Mouse (Mus musculus) heart, embryonic 10.5 days (tissue): ENCODE measurements around the gene Fabp1. TPM values are rescaled to one million over a fixed set of nuclear protein-coding genes. Genes with fewer than 3 reads are reported as not detected.

Source experiments
- DNase-seq: peaks from one replicate; pipeline ENCODE4 v3.0.0-alpha.2; 2017; ENCODE audit warnings: low spot score
- H3K27ac ChIP-seq: fragments of 300-500 bp; sonication (generic); 2 replicates; pipeline ENCODE4 v1.5.1; 2016; ENCODE audit warnings: mild to moderate bottlenecking
- H3K27me3 ChIP-seq: fragments of 300-500 bp; sonication (generic); 2 replicates; pipeline ENCODE4 v1.6.1; 2016; ENCODE audit warnings: mild to moderate bottlenecking; ENCODE audit not compliant: poor library complexity, insufficient read depth, severe bottlenecking
- H3K36me3 ChIP-seq: fragments of 300-500 bp; sonication (generic); 2 replicates; pipeline ENCODE4 v1.6.1; 2016; ENCODE audit warnings: mild to moderate bottlenecking, moderate library complexity
- H3K4me1 ChIP-seq: fragments of 300-500 bp; sonication (generic); 2 replicates; pipeline ENCODE4 v1.6.1; 2016; ENCODE audit warnings: mild to moderate bottlenecking
- H3K4me3 ChIP-seq: fragments of 300-500 bp; sonication (generic); 2 replicates; pipeline ENCODE4 v1.5.1; 2016; ENCODE audit warnings: mild to moderate bottlenecking, moderate library complexity
- H3K9me3 ChIP-seq: fragments of 300-500 bp; sonication (generic); 2 replicates; pipeline ENCODE4 v1.6.1; 2016; ENCODE audit warnings: mild to moderate bottlenecking, moderate library complexity
- WGBS: fragments of 180-500 bp; shearing (Covaris S2); methylation state at CpG from one replicate; pipeline ENCODE4 v1.1.7; 2016; 5-methylcytosine and 5-hydroxymethylcytosine counted together
- polyA plus RNA-seq: library from polyadenylated mRNA; unstranded; fragments of >200 nt; fragmentation: Nextera tagmentation; extraction: Ambion mirVana; gene quantifications from 2 replicates; pipeline ENCODE4 v1.2.1, GENCODE M21; 2016

Gene Fabp1
- polyA plus RNA-seq, 1 experiment from 2014 or later: 1.9 TPM

- H3K9me3 ChIP-seq: no peaks in the 10 kb centered on the region
- H3K4me1 ChIP-seq: 0 out of 2 replicates have a peak, but pooled peaks cover 5% of the 10 kb centered on the region
- H3K27ac ChIP-seq: no peak overlapping the region
- H3K27me3 ChIP-seq: no peaks in the 10 kb centered on the region
- no peak for DNase-seq
- whole genome bisulfite sequencing: 84% methylated on average over 2 of the region's 2 CpGs
- H3K36me3 ChIP-seq: no peaks in the 10 kb centered on the region
- H3K4me3 ChIP-seq: no peak overlapping the region
Observed at GRCm38 (mm10) chr6:71190501-71190900, 9.1 kb upstream of the Fabp1 start.

- Histone ChIP-seq H3K4me1 (peaks cover 16% of the 10 kb centered on the region), H3K36me3 (no peaks in the 10 kb centered on the region), H3K4me3 (no peak overlapping the region), H3K27ac (no peak overlapping the region), H3K27me3 (no peaks in the 10 kb centered on the region), H3K9me3 (no peaks in the 10 kb centered on the region)
- no peak for DNase-seq
- 78% methylated on average over 6 of the region's 6 CpGs for WGBS
Observed at GRCm38 (mm10) chr6:71193151-71193740, 6.4 kb upstream of the Fabp1 start.

- Histone ChIP-seq H3K9me3 (no peaks in the 10 kb centered on the region), H3K4me1 (peaks cover 15% of the 10 kb centered on the region), H3K27ac (no peak overlapping the region), H3K27me3 (no peaks in the 10 kb centered on the region), H3K4me3 (no peak overlapping the region), H3K36me3 (no peaks in the 10 kb centered on the region)
- no peak for DNase-seq
Observed at GRCm38 (mm10) chr6:71196107-71196506, 3.5 kb upstream of the Fabp1 start.

GRCm38 (mm10) chr6:71197636-71198535 is 1.7 kb upstream of the Fabp1 start:
- peaks cover 21% of the 10 kb centered on the region for H3K4me1 ChIP-seq
- no peak for DNase-seq
- H3K27me3 ChIP-seq: no peaks in the 10 kb centered on the region
- H3K27ac ChIP-seq: peak overlapping the region; percentile 49; the same call in 1 of the 2 replicates
- no peaks in the 10 kb centered on the region for H3K36me3 ChIP-seq
- 47% methylated on average over 13 of the region's 13 CpGs for WGBS
- no peak overlapping the region for H3K4me3 ChIP-seq
- no peaks in the 10 kb centered on the region for H3K9me3 ChIP-seq

- H3K4me1 ChIP-seq: peaks cover 27% of the 10 kb centered on the region
- WGBS: 57% methylated on average over 5 of the region's 5 CpGs
- no peak overlapping the region for H3K4me3 ChIP-seq
- no peaks in the 10 kb centered on the region for H3K36me3 ChIP-seq
- H3K27me3 ChIP-seq: no peaks in the 10 kb centered on the region
- no peak overlapping the region for H3K27ac ChIP-seq
- no peaks in the 10 kb centered on the region for H3K9me3 ChIP-seq
- no peak for DNase-seq
Observed at GRCm38 (mm10) chr6:71201925-71202324, 2.3 kb downstream of the Fabp1 start.

- no peak for DNase-seq
- WGBS: 68% methylated on average over 5 of the region's 5 CpGs
- Histone ChIP-seq H3K36me3 (no peaks in the 10 kb centered on the region), H3K27ac (no peak overlapping the region), H3K4me3 (no peak overlapping the region), H3K4me1 (peaks cover 12% of the 10 kb centered on the region), H3K9me3 (no peaks in the 10 kb centered on the region), H3K27me3 (no peaks in the 10 kb centered on the region)
Observed at GRCm38 (mm10) chr6:71203674-71204073, 4.0 kb downstream of the Fabp1 start.

- Histone ChIP-seq H3K9me3 (no peaks in the 10 kb centered on the region), H3K4me3 (no peak overlapping the region), H3K27ac (no peak overlapping the region), H3K36me3 (no peaks in the 10 kb centered on the region), H3K4me1 (peaks cover 12% of the 10 kb centered on the region), H3K27me3 (no peaks in the 10 kb centered on the region)
- no peak for DNase-seq
- WGBS: 90% methylated on average over 8 of the region's 8 CpGs
Observed at GRCm38 (mm10) chr6:71204166-71204565, 4.5 kb downstream of the Fabp1 start.

- no peaks in the 10 kb centered on the region for H3K9me3 ChIP-seq
- H3K27ac ChIP-seq: no peak overlapping the region
- peaks cover 1% of the 10 kb centered on the region; the same call in 1 of the 2 replicates for H3K4me1 ChIP-seq
- peaks cover 14% of the 10 kb centered on the region for H3K36me3 ChIP-seq
- no peak overlapping the region for H3K4me3 ChIP-seq
- 87% methylated on average over 2 of the region's 2 CpGs for WGBS
- DNase-seq: no peak
- no peaks in the 10 kb centered on the region for H3K27me3 ChIP-seq
Observed at GRCm38 (mm10) chr6:71208691-71209090, 9.1 kb downstream of the Fabp1 start.

GRCm38 (mm10) chr6:71211917-71212316 is 12.3 kb downstream of the Fabp1 start:
- H3K27ac ChIP-seq: no peak overlapping the region
- no peaks in the 10 kb centered on the region for H3K9me3 ChIP-seq
- no peaks in the 10 kb centered on the region for H3K27me3 ChIP-seq
- H3K4me3 ChIP-seq: no peak overlapping the region
- peaks cover 46% of the 10 kb centered on the region for H3K36me3 ChIP-seq
- WGBS: 37% methylated on average over 7 of the region's 7 CpGs
- peak; percentile 65 for DNase-seq
- H3K4me1 ChIP-seq: no peaks in the 10 kb centered on the region

- Histone ChIP-seq H3K27ac (no peak overlapping the region), H3K4me3 (no peak overlapping the region), H3K4me1 (no peaks in the 10 kb centered on the region), H3K27me3 (no peaks in the 10 kb centered on the region), H3K36me3 (peaks cover 51% of the 10 kb centered on the region), H3K9me3 (no peaks in the 10 kb centered on the region)
- 92% methylated on average over 3 of the region's 3 CpGs for WGBS
- peak; percentile 56 for DNase-seq
Observed at GRCm38 (mm10) chr6:71212471-71212870, 12.8 kb downstream of the Fabp1 start.

GRCm38 (mm10) chr6:71221501-71221900 is 21.9 kb downstream of the Fabp1 start:
- DNase-seq: peak; percentile 57
- peaks cover 12% of the 10 kb centered on the region for H3K4me1 ChIP-seq
- no peak overlapping the region for H3K27ac ChIP-seq
- no peak overlapping the region for H3K4me3 ChIP-seq
- H3K36me3 ChIP-seq: peaks cover 65% of the 10 kb centered on the region
- H3K9me3 ChIP-seq: no peaks in the 10 kb centered on the region
- WGBS: 84% methylated on average over 4 of the region's 4 CpGs
- no peaks in the 10 kb centered on the region for H3K27me3 ChIP-seq

GRCm38 (mm10) chr6:71224184-71224943 is 24.7 kb downstream of the Fabp1 start:
- Histone ChIP-seq H3K4me1 (peaks cover 31% of the 10 kb centered on the region), H3K27ac (no peak overlapping the region), H3K27me3 (no peaks in the 10 kb centered on the region), H3K4me3 (no peak overlapping the region), H3K9me3 (no peaks in the 10 kb centered on the region), H3K36me3 (peaks cover 51% of the 10 kb centered on the region)
- peak; percentile 50 for DNase-seq
- WGBS: 70% methylated on average over 3 of the region's 3 CpGs

- Histone ChIP-seq H3K4me3 (0 out of 2 replicates have a peak overlapping the region, but pooled peaks have one; percentile 18), H3K9me3 (no peaks in the 10 kb centered on the region), H3K27ac (peak overlapping the region; percentile 84), H3K27me3 (no peaks in the 10 kb centered on the region), H3K4me1 (peaks cover 31% of the 10 kb centered on the region), H3K36me3 (peaks cover 33% of the 10 kb centered on the region)
- DNase-seq: peak; percentile 71
- WGBS: 16% methylated on average over 6 of the region's 6 CpGs
Observed at GRCm38 (mm10) chr6:71226544-71226943, 26.9 kb downstream of the Fabp1 start.
